Mouse (Mus musculus) megakaryocyte progenitor cell, adult 5-6 weeks (primary cell): Measurements from ENCODE around the gene Mrps34. TPM values are rescaled to one million over a fixed set of nuclear protein-coding genes. Genes with fewer than 3 reads are reported as not detected.
A peak's percentile ranks its signal among the peaks of the same experiment; 100 is the strongest.

Experiments used
- ATAC-seq: replicated peaks from 2 replicates; pipeline ENCODE4 v1.8.0; 2016; ENCODE audit warnings: mild to moderate bottlenecking, moderate TSS enrichment, inconsistent platforms; ENCODE audit not compliant: poor library complexity
- total RNA-seq, 2 experiments: library from RNA; stranded (forward) in 1 of 2; stranded (reverse) in 1 of 2; fragments of 157-497, 149-512 nt in 1 of 2; fragments of 200-1000 nt in 1 of 2; gene quantifications; 2 replicates each; pipeline versions ENCODE4 v1.2.3 to v1.2.4; 2015 to 2017

Mrps34 gene
- total RNA-seq, 2 experiments from 2014 or later: 31.9 to 54.2 TPM

GRCm38 (mm10) chr17:24878531-24878930 lies 16.4 kb upstream of the Mrps34 start:
- no peak for ATAC-seq

- ATAC-seq: peak; percentile 43
These were observed 13.0 kb upstream of the Mrps34 start for GRCm38 (mm10) chr17:24881738-24882440.

- ATAC-seq: no peak
These were observed 10.5 kb upstream of the Mrps34 start for GRCm38 (mm10) chr17:24884391-24884790.

- ATAC-seq: no peak
These were observed 9.4 kb upstream of the Mrps34 start for GRCm38 (mm10) chr17:24885356-24886133.

- peak; percentile 90 for ATAC-seq
These were observed 8.6 kb upstream of the Mrps34 start, which contains the start of the genes Nubp2 and Spsb3 for GRCm38 (mm10) chr17:24886134-24886931. Gene Nubp2, minus strand, starts transcription at chr17:24886349. Gene Spsb3, plus strand, starts transcription at chr17:24886643.

- ATAC-seq: no peak
These were observed 8.0 kb upstream of the Mrps34 start for GRCm38 (mm10) chr17:24886932-24887271.

GRCm38 (mm10) chr17:24887291-24888080 lies 7.4 kb upstream of the Mrps34 start:
- no peak for ATAC-seq

- no peak for ATAC-seq
These were observed 6.1 kb upstream of the Mrps34 start for GRCm38 (mm10) chr17:24888862-24889261.

GRCm38 (mm10) chr17:24890151-24891092 lies 4.5 kb upstream of the Mrps34 start:
- ATAC-seq: no peak

GRCm38 (mm10) chr17:24891321-24891720 lies 3.6 kb upstream of the Mrps34 start:
- ATAC-seq: no peak

- ATAC-seq: no peak
These were observed 2.1 kb upstream of the Mrps34 start for GRCm38 (mm10) chr17:24892785-24893184.

GRCm38 (mm10) chr17:24893276-24893675 lies 1.6 kb upstream of the Mrps34 start:
- ATAC-seq: no peak

GRCm38 (mm10) chr17:24894061-24894994 lies 588 bp upstream of the Mrps34 start:
- peak; percentile 21; the same call in 1 of the 2 replicates for ATAC-seq

GRCm38 (mm10) chr17:24895571-24896240 lies 790 bp downstream of the Mrps34 start:
- ATAC-seq: no peak

- peak; percentile 59 for ATAC-seq
These were observed 1.5 kb downstream of the Mrps34 start, which contains the start of gene Nme3 for GRCm38 (mm10) chr17:24896241-24896992. Gene Nme3, plus strand, starts transcription at chr17:24896500.

- no peak for ATAC-seq
These were observed 2.0 kb downstream of the Mrps34 start for GRCm38 (mm10) chr17:24896993-24897269.

- no peak for ATAC-seq
These were observed 2.7 kb downstream of the Mrps34 start for GRCm38 (mm10) chr17:24897600-24897999.
